Mouse (Mus musculus): Measurements from ENCODE around the gene Inip.

DNA sequence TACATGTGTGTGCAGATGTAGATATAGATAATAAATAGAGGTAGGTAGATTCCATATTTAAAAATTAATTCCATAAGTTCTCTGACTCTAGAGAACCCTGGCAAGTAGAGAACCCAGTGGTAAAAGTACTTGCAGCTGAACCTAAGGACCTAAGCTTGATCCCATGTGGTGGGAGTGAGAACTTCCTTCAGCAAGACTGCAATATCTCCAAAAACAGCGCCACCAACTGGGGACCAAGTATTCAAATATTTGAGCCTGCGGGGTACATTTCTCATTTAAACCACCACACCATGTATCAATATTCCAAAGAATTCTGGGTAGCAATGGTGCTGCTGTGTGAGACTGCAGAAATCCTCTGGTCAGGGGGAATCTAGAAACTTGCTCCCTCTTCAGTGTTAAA, 7.3 kb downstream of the Inip start:
- TF ChIP-seq CTCF (IDR thresholded peaks at IDR 0.05; ENCODE audit: extremely low read depth, insufficient read depth, insufficient read length, insufficient replicate concordance) (no peak), POLR2A (IDR thresholded peaks at IDR 0.05; ENCODE audit: low read depth, low read length) (no peak)

All from spleen, adult 2 months (tissue).